Mouse (Mus musculus) kidney, postnatal 4 days (tissue): ENCODE results near the gene Olfr1355.
"Not testable (repeated sequence)": the region's sequence is repeated elsewhere in the genome, so short reads cannot be mapped to it uniquely, and the experiment has no call there.

ENCODE experiments used
- DNase-seq, 2 experiments: peaks; one replicate each; pipeline ENCODE4 v3.0.0; 2021; ENCODE audit warnings: mixed read lengths in 2 of 2

Gene Olfr1355

GRCm38 (mm10) chr10:78875240-78875639 is at the start of gene Olfr1355:
Gene Olfr1355, plus strand, starts transcription at chr10:78875540.
- no peak for DNase-seq

- not testable (repeated sequence) for DNase-seq
Observed at GRCm38 (mm10) chr10:78840456-78840855, 34.9 kb upstream of the Olfr1355 start.

- no peak for DNase-seq
Observed at GRCm38 (mm10) chr10:78852066-78852465, 23.3 kb upstream of the Olfr1355 start, which contains the start of gene Olfr1356. Gene Olfr1356, minus strand, starts transcription at chr10:78852166.

GRCm38 (mm10) chr10:78912871-78913270 is 37.5 kb downstream of the Olfr1355 start, which contains the start of gene Olfr1354:
Gene Olfr1354, plus strand, starts transcription at chr10:78913171.
- not testable (repeated sequence) for DNase-seq
